Mouse (Mus musculus) CD4-positive naive resting alpha-beta T cell, adult 76 days (primary cell): ENCODE results near the gene 4930548H24Rik. TPM values are rescaled to one million over a fixed set of nuclear protein-coding genes. Genes with fewer than 3 reads are reported as not detected.

Source experiments
- total RNA-seq: library from RNA; stranded (reverse); gene quantifications from one replicate; pipeline ENCODE4 v1.2.4, GENCODE M21; 2023

Gene 4930548H24Rik
- total RNA-seq, result 0.21 TPM

GRCm38 (mm10) chr5:31485440-31485839 is at the start of gene 4930548H24Rik:
Gene 4930548H24Rik, plus strand, starts transcription at chr5:31485740.

GRCm38 (mm10) chr5:31451878-31452561 is 33.5 kb upstream of the 4930548H24Rik start, which contains the start of gene Zfp512:
Gene Zfp512, plus strand, starts transcription at chr5:31452431.

GRCm38 (mm10) chr5:31494513-31495297 is 9.2 kb downstream of the 4930548H24Rik start, which contains the start of gene Gpn1:
Gene Gpn1, plus strand, starts transcription at chr5:31494741.

GRCm38 (mm10) chr5:31526354-31527116 is 41.0 kb downstream of the 4930548H24Rik start, which contains the start of gene Slc4a1ap:
Gene Slc4a1ap, plus strand, starts transcription at chr5:31526995.

GRCm38 (mm10) chr5:31527707-31528106 is 42.2 kb downstream of the 4930548H24Rik start, which contains the start of gene Supt7l:
Gene Supt7l, minus strand, starts transcription at chr5:31527807.

Other genes starting within 250 kb of the 4930548H24Rik start
- 190 TPM for gene Nrbp1, start 244.9 kb upstream of the 4930548H24Rik start, total RNA-seq
- not detected for gene Gm9970, start 244.5 kb upstream of the 4930548H24Rik start, total RNA-seq
- gene Krtcap3, start 234.0 kb upstream of the 4930548H24Rik start, total RNA-seq, result 20.0 TPM
- 15.1 TPM for gene Ift172, start 194.6 kb upstream of the 4930548H24Rik start, total RNA-seq
- gene Fndc4, start 189.7 kb upstream of the 4930548H24Rik start, total RNA-seq, result not detected
- not detected for gene Gckr, start 188.3 kb upstream of the 4930548H24Rik start, total RNA-seq
- gene Zfp512, start 33.3 kb upstream of the 4930548H24Rik start, total RNA-seq, result 40.9 TPM
- gene Gpn1, start 9.0 kb downstream of the 4930548H24Rik start, total RNA-seq, result 41.3 TPM
- gene Slc4a1ap, start 41.3 kb downstream of the 4930548H24Rik start, total RNA-seq, result 83.0 TPM
- gene Supt7l, start 42.1 kb downstream of the 4930548H24Rik start, total RNA-seq, result 30.8 TPM
- gene Mrpl33, start 111.2 kb downstream of the 4930548H24Rik start, total RNA-seq, result 108 TPM
- 9.4 TPM for gene Rbks, start 211.9 kb downstream of the 4930548H24Rik start, total RNA-seq
- gene Babam2, start 211.9 kb downstream of the 4930548H24Rik start, total RNA-seq, result 52.1 TPM